Mouse (Mus musculus) forebrain, embryonic 13.5 days (tissue): ENCODE measurements at regions not wholly inside any gene's neighbourhood (a gene's known extent, or its start where the extent isn't known, plus 50 kb on each side); places are given as distances from the start of the nearest gene placed in this dataset.

ENCODE experiments used
- ATAC-seq: fragments of 200-750 bp; cut with Nextera tagmentation; 2 replicates; pipeline ENCODE4 v1.8.0; 2017
- H3K27ac ChIP-seq: fragments of 300-500 bp; sonication (generic); 2 replicates; pipeline ENCODE4 v1.5.1; 2015; ENCODE audit warnings: inconsistent platforms, mild to moderate bottlenecking, moderate library complexity
- H3K27me3 ChIP-seq: fragments of 300-500 bp; sonication (generic); 2 replicates; pipeline ENCODE4 v1.6.1; 2015; ENCODE audit warnings: mild to moderate bottlenecking, inconsistent platforms
- H3K36me3 ChIP-seq: fragments of 300-500 bp; sonication (generic); 2 replicates; pipeline ENCODE4 v1.6.1; 2015; ENCODE audit warnings: mild to moderate bottlenecking, inconsistent platforms; ENCODE audit not compliant: poor library complexity, severe bottlenecking
- H3K4me1 ChIP-seq: fragments of 300-500 bp; sonication (generic); 2 replicates; pipeline ENCODE4 v1.6.1; 2015; ENCODE audit warnings: inconsistent platforms
- H3K4me2 ChIP-seq: fragments of 300-500 bp; sonication (generic); 2 replicates; pipeline ENCODE4 v1.6.1; 2015; ENCODE audit warnings: inconsistent platforms, mild to moderate bottlenecking, moderate library complexity
- H3K4me3 ChIP-seq: fragments of 300-500 bp; sonication (generic); 2 replicates; pipeline ENCODE4 v1.5.1; 2015; ENCODE audit warnings: mild to moderate bottlenecking, inconsistent platforms
- H3K9ac ChIP-seq: fragments of 300-500 bp; sonication (generic); 2 replicates; pipeline ENCODE4 v1.6.1; 2015; ENCODE audit warnings: mild to moderate bottlenecking, inconsistent platforms
- H3K9me3 ChIP-seq: fragments of 300-500 bp; sonication (generic); replicated peaks from 2 replicates; pipeline ENCODE4 v1.6.1; 2016; ENCODE audit warnings: inconsistent platforms
- WGBS: fragments of 180-500 bp; shearing (Covaris S2); methylation state at CpG from one replicate; pipeline ENCODE4 v1.1.7; 2015; 5-methylcytosine and 5-hydroxymethylcytosine counted together

DNA sequence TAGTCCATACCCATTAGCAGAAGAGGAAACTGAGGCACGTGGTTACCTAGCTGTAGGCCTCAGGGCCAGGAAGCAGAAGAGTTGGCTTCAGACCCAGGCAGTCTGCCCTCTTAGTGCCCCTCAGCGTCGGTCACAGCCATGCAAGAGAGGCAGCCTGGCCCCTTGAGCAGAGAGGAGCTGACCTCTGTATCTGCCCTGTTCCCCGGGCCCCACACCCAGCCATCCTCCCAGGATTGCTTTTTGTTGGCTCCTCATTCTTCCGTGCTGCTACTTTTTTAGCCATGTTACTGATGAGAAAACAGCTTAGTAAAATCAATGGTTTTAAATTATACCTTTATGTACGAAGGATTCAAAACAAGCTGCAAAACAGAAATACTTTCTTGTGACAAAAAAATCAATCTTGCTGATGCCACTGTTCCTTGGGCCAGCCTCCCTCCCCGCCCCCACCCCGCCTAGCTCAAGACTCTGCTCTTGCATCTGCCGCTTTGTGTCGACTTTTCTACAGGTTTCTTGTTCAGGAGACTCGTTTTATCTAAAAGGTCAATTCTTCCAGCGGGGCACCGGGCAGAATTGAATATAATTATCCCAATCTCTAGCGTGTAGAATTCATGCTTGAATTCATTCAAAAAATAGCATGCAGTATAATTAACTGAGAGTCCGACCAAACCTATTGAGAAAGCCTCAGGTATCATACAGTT, 70.8 kb downstream of the Sall1 start:
- peak overlapping the region; percentile 12; the same call in 1 of the 2 replicates for H3K4me2 ChIP-seq
- no peaks in the 10 kb centered on the region for H3K36me3 ChIP-seq
- peaks cover 17% of the 10 kb centered on the region for H3K4me1 ChIP-seq
- 14% methylated on average over 15 of the region's 15 CpGs for WGBS
- no peak for ATAC-seq
- H3K9me3 ChIP-seq = no peaks in the 10 kb centered on the region
- no peak overlapping the region; the same call in 1 of the 2 replicates for H3K27ac ChIP-seq
- H3K27me3 ChIP-seq = no peaks in the 10 kb centered on the region
- no peak overlapping the region for H3K9ac ChIP-seq
- H3K4me3 ChIP-seq = no peak overlapping the region

DNA sequence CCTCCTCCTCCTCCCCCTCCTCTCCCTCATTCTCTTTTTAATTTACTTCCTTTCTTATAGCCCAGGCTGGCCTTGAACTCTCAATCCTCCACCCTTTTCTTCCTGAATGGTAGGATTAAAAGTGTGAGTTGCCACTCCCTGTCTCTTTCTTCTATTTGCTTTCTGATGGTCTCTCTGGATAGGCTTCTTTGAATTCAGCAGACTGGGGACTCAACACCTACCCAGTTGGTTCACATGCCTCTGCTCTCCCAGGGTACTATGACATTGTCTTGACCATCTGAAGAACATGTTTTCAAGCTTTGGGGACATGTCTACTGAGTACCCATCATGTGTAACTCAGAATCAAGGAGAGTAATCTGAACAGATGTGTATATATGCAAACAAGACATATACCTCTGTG, 85.1 kb downstream of the Sall1 start:
- H3K9ac ChIP-seq = no peak overlapping the region
- no peaks in the 10 kb centered on the region for H3K27me3 ChIP-seq
- ATAC-seq = no peak
- H3K9me3 ChIP-seq = no peaks in the 10 kb centered on the region
- H3K4me2 ChIP-seq = no peak overlapping the region
- no peaks in the 10 kb centered on the region for H3K36me3 ChIP-seq
- no peak overlapping the region for H3K27ac ChIP-seq
- no peak overlapping the region for H3K4me3 ChIP-seq
- no peaks in the 10 kb centered on the region for H3K4me1 ChIP-seq

DNA sequence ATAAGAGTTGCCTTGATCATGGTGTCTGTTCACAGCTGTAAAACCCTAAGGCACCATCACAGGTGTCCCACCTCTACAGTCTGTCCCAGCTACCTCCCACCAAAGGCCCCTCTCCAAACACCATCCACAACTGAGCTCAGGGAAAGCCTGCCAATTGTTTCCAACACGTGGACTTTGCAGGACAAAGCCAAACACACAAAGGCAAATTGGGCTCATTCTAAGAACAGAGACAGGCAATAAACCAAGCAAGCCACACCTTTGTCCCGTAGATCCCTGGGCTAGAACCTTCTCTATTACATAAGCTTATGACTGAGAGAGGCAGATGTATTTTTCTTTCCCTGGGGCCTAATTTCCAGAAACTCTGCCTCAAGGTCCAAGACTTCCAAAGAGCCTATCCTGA, 90.8 kb downstream of the Sall1 start:
- no peak for ATAC-seq
- no peaks in the 10 kb centered on the region for H3K27me3 ChIP-seq
- no peak overlapping the region for H3K4me3 ChIP-seq
- no peaks in the 10 kb centered on the region for H3K36me3 ChIP-seq
- H3K9me3 ChIP-seq = no peaks in the 10 kb centered on the region
- H3K9ac ChIP-seq = no peak overlapping the region
- 50% methylated on average over 2 of the region's 2 CpGs for WGBS
- H3K27ac ChIP-seq = no peak overlapping the region
- no peak overlapping the region for H3K4me2 ChIP-seq
- no peaks in the 10 kb centered on the region for H3K4me1 ChIP-seq

DNA sequence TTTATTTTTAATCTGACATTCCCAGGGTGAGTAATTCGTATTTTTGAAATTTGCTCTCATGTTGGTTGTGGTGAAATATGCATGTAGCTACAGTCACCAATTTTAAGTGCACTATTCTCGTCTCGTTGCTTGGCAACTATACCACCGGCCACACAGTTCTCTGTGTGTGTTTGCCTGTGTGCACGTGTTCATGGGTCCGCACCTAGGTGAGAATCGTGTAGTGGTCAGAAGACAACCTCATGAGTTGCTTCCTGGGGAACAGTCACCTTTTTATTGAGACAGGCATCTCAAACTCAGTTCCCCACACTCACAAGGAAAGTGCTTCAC, 92.2 kb downstream of the Sall1 start:
- Histone ChIP-seq H3K9ac (no peak overlapping the region), H3K9me3 (no peaks in the 10 kb centered on the region), H3K4me3 (no peak overlapping the region), H3K27me3 (no peaks in the 10 kb centered on the region), H3K27ac (no peak overlapping the region), H3K36me3 (no peaks in the 10 kb centered on the region), H3K4me1 (no peaks in the 10 kb centered on the region), H3K4me2 (no peak overlapping the region)
- ATAC-seq = no peak
- 93% methylated on average over 7 of the region's 7 CpGs for WGBS

DNA sequence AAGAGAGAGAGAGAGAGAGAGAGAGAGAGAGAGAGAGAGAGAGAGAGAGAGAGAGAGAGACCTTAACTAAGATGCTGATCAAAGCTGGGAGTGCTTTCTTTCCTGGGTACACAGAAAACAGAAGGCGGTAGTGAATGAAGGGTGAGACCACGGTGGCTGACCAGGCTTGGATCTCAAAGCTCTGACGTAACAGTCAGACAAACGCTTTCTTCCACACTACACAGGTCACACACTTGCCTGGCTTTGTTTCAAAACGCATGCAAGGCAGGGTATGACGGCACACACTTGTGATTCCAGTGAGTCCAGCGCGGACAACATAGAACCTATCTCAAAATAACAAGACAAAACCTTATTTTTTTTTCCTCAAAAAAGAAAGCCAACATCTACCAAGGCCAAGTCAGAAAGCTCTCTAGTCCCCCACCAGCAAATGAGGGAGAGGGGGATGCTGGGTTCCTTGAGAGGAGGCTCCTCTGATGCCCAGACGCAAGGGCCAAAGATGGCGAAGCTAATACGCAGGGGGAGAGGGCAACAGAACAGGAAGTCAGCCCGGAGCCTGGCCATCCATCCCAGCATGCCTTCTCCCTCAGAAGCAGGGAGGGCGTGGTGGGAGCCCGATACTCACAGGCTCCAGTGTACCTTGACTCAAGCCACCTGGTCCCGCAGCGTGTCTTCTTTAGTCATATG, 92.7 kb downstream of the Sall1 start:
- Histone ChIP-seq H3K9me3 (no peaks in the 10 kb centered on the region), H3K36me3 (no peaks in the 10 kb centered on the region), H3K4me2 (no peak overlapping the region), H3K27me3 (no peaks in the 10 kb centered on the region), H3K4me3 (no peak overlapping the region), H3K27ac (no peak overlapping the region), H3K9ac (no peak overlapping the region), H3K4me1 (no peaks in the 10 kb centered on the region)
- no peak for ATAC-seq
- 93% methylated on average over 16 of the region's 16 CpGs for WGBS

DNA sequence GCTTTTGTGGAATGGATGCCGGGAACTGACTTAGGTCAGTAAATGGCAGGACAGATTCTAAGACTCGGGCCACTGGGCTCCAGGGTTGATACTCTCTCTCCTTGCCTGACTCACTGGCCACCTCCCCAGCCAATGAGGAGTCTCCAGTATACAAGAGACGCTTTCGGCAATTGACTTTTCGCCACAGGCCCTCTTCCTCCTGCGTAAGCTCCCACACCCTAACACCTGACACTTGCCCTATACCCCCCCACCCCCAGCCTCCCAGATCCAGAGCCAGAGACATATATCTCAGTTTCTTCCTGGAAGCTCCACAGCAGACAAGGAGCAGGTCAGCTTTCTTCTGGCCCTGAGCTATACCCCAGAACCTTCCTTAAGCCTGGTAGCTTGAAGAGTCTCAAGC, 94.0 kb downstream of the Sall1 start:
- H3K4me1 ChIP-seq = no peaks in the 10 kb centered on the region
- no peak for ATAC-seq
- H3K9ac ChIP-seq = no peak overlapping the region
- no peak overlapping the region for H3K27ac ChIP-seq
- H3K36me3 ChIP-seq = no peaks in the 10 kb centered on the region
- no peak overlapping the region for H3K4me3 ChIP-seq
- no peaks in the 10 kb centered on the region for H3K9me3 ChIP-seq
- H3K4me2 ChIP-seq = no peak overlapping the region
- H3K27me3 ChIP-seq = no peaks in the 10 kb centered on the region
- 93% methylated on average over 6 of the region's 6 CpGs for WGBS

DNA sequence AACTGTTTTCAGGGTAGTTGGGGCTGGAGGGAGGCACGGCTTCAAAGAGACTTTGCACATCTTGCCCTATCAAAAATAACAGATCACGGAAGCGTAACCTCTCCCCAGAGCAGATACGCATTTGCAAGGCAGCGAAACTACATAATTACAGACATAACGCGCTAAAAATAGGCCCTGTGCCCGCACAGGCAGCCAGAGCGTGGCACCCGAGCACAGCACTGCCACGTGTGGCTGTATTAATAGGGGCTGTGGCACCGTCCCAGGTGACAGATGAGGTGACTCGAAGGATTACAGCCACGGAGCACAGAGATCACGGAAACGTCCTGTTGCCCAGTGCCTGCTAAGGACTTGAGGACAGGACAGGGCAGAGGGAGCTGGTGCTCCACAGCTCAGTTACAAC, 95.0 kb downstream of the Sall1 start:
- Histone ChIP-seq H3K4me1 (no peaks in the 10 kb centered on the region), H3K27me3 (no peaks in the 10 kb centered on the region), H3K27ac (no peak overlapping the region), H3K4me3 (no peak overlapping the region), H3K4me2 (no peak overlapping the region), H3K9ac (no peak overlapping the region), H3K36me3 (no peaks in the 10 kb centered on the region), H3K9me3 (no peaks in the 10 kb centered on the region)
- ATAC-seq = no peak
- 87% methylated on average over 16 of the region's 16 CpGs for WGBS

DNA sequence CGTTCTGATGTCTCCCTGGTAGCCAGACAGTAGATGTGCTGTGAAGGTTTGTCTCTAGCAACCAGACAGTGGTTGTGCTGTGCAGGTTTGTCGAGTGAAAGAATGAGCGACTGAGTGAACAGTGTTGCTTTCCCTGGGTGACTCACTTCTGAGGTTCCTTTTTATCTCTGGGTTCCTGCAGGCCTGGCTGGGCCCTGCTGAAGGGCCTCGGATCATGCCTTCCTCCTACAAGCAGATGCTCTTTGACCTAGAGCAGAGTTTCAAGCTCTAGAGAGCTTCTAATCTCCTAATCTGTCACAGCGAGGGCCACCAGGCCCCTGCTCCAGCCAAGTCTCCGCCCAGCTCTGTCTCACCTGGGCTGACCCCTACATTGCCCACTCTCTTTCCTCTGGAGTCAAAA, 95.6 kb downstream of the Sall1 start:
- ATAC-seq = no peak
- H3K36me3 ChIP-seq = no peaks in the 10 kb centered on the region
- H3K27me3 ChIP-seq = no peaks in the 10 kb centered on the region
- no peak overlapping the region for H3K27ac ChIP-seq
- H3K4me1 ChIP-seq = no peaks in the 10 kb centered on the region
- WGBS = 82% methylated on average over 6 of the region's 6 CpGs
- no peaks in the 10 kb centered on the region for H3K9me3 ChIP-seq
- H3K9ac ChIP-seq = no peak overlapping the region
- no peak overlapping the region for H3K4me3 ChIP-seq
- no peak overlapping the region for H3K4me2 ChIP-seq

DNA sequence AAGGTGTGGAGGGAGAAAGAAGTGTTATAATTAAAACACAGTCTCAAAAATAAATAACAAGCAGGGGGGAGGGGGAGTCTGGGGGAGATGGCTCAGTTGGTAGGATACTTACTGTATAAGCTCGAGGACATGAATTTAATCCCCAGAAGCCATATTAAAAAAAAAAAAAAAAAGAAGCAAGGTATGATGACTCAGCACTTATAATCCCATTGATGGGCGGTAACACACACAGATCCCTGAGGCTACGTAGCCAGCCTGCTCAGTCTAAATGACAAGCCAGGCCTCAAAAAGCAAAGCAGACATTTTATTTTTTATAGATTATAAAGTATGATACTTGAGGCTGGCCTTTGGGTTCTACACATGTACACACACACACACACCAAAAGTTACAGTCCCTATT, 96.6 kb downstream of the Sall1 start:
- Histone ChIP-seq H3K4me3 (no peak overlapping the region), H3K9me3 (no peaks in the 10 kb centered on the region), H3K36me3 (no peaks in the 10 kb centered on the region), H3K4me2 (no peak overlapping the region), H3K9ac (no peak overlapping the region), H3K27ac (no peak overlapping the region), H3K4me1 (no peaks in the 10 kb centered on the region), H3K27me3 (no peaks in the 10 kb centered on the region)
- ATAC-seq = no peak
- WGBS = 69% methylated on average over 3 of the region's 3 CpGs

DNA sequence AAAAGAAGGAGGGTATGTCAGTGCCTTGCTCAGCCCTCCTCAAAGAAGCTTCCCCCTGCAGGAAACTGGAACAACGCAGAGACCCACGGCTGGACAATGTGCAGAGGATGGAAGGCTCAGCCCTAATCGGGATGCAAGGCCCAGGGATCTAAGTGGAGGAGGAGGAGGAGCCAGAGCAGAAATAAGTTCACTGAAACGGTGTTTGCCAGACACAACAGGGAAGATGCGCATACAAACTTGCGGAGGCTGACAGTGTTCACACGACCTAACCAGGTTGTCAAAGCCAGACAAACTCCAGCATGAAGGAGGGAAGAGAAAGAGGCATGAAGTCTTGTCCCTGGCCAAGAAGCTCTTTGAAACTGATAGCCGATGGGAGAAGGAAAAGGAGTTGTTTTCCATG, 98.3 kb downstream of the Sall1 start:
- H3K27ac ChIP-seq = no peak overlapping the region
- no peaks in the 10 kb centered on the region for H3K4me1 ChIP-seq
- no peaks in the 10 kb centered on the region for H3K9me3 ChIP-seq
- no peaks in the 10 kb centered on the region for H3K36me3 ChIP-seq
- no peak overlapping the region for H3K9ac ChIP-seq
- H3K4me3 ChIP-seq = no peak overlapping the region
- no peaks in the 10 kb centered on the region for H3K27me3 ChIP-seq
- H3K4me2 ChIP-seq = no peak overlapping the region
- 66% methylated on average over 8 of the region's 8 CpGs for WGBS
- ATAC-seq = no peak

DNA sequence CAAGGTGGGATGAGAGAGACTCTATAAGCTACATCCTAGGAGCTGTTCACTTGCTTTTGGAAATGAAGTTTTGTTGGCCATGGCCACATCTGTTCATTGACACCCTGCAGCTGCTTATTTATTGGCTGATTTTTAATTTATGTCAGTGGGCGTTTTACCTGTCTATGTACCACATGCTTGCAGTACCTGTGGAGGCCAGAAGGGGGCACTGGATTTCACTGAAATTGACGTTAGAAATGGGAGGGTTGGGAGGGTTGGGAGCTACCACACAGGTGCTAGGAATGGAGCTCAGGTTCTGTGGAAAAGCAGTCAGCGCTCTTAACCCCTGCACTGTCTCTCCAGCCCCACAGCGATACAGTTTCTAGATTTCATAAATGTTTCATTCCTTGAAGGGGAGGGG, 99.9 kb downstream of the Sall1 start:
- WGBS = 47% methylated on average over 4 of the region's 4 CpGs
- peaks cover 5% of the 10 kb centered on the region for H3K4me1 ChIP-seq

DNA sequence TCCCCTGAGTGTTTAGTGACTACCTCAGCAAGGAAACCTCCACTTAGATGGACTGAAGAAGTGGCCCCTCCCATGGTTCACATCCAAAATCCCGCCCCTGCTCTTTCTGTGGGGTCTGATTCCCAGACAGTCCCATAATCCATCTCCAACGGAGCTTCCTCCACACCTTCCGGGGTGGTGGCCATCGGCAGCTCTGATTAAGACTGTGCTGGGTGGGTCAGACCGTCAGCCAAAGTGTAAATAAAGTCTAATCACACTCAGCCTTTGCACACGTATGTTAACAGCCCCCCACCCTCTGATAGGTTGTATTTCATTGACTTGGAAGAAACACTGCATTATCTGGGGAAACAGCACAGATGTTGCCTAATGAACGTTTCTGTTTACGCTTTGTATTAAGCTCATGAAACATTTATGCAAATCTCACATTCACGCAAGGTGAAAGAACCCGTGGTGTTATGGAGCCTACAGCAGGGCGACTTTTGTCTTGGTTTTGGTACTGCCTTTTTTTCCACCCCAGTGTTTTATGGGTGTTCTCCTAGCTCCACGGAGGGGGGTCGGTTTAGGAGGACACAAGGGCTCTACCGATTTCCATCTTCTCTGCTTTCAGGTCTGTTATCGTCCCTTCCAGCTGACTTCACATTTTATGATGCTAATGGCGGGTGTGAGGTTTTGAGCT, 104.8 kb downstream of the Sall1 start:
- no peak for ATAC-seq
- Histone ChIP-seq H3K36me3 (no peaks in the 10 kb centered on the region), H3K4me2 (no peak overlapping the region), H3K27ac (no peak overlapping the region), H3K9ac (no peak overlapping the region), H3K27me3 (no peaks in the 10 kb centered on the region), H3K9me3 (no peaks in the 10 kb centered on the region), H3K4me3 (no peak overlapping the region), H3K4me1 (peaks cover 9% of the 10 kb centered on the region)
- 43% methylated on average over 16 of the region's 16 CpGs for WGBS

More for the DNA sequence above, 99.9 kb downstream of the Sall1 start:
- Histone ChIP-seq H3K9me3 (no peaks in the 10 kb centered on the region), H3K27ac (no peak overlapping the region), H3K4me3 (no peak overlapping the region), H3K4me2 (no peak overlapping the region), H3K9ac (no peak overlapping the region), H3K27me3 (no peaks in the 10 kb centered on the region), H3K36me3 (no peaks in the 10 kb centered on the region)
- no peak for ATAC-seq
